Mouse (Mus musculus): ENCODE measurements around the gene Mier2.

Gene Mier2

DNA sequence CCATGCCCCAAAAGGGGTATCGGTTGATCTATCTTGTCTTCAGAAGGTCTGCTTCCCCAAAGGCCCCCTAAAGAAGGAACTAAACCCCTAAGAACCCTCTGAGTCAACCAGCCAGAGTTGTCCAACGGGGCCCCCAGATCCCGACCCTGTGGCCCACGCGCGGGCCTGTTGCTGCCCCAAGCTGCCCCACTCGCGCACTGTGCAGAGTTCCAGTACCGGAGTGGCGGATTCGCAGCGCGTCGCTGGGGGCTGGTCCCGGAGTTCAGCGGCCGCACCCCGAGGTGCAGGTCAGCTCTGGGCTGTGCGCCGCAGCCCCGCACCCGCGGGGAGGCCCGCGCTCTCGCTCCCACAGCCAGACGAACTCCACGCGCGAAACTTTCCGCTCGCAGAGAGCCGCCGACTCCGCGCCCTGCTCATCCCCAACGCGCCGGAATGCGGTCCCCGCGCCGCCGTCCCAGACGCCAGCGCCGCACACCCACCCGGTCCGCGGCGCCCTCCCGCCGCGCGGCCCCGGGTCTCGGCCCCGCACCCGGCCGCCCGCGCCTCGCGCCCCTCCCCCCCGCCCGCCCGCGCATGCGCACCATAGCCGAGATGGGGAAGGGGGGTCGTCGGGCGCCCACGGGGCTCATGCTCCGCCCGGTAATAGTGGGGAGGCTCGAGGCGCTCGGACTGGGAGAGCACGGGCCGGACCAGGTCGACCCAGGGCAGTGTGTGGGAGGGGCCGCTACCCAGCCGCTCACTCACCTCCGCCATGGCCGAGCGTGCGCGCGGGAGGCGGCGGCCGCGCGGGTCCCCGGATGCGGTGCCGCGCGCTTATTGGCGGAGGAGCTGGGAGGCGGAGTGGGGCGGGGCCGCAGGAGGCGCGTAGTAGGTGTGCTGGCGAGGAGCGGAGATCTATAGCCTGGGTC, at the start of gene Mier2:
Gene Mier2, minus strand, starts transcription at position 870 of the 908 bp plus-strand sequence.
- DNase-seq (ENCODE audit: low spot score), result peak; percentile 72

DNA sequence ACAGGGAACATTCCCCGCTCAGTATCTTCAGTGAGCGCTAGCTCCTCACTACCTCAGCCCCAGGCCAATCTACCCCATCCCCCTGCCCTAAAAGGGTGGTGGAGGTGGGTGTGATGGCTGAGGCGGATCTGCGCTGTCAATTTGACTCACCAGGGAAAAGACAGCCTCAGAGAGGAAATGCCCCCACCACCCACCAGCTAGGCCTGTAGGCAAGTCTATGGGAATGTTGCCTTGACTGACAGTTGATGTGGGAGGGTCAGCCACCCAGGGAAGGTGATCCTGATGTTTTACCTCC, 42.9 kb upstream of the Mier2 start:
- DNase-seq (ENCODE audit: low spot score), result no peak

DNA sequence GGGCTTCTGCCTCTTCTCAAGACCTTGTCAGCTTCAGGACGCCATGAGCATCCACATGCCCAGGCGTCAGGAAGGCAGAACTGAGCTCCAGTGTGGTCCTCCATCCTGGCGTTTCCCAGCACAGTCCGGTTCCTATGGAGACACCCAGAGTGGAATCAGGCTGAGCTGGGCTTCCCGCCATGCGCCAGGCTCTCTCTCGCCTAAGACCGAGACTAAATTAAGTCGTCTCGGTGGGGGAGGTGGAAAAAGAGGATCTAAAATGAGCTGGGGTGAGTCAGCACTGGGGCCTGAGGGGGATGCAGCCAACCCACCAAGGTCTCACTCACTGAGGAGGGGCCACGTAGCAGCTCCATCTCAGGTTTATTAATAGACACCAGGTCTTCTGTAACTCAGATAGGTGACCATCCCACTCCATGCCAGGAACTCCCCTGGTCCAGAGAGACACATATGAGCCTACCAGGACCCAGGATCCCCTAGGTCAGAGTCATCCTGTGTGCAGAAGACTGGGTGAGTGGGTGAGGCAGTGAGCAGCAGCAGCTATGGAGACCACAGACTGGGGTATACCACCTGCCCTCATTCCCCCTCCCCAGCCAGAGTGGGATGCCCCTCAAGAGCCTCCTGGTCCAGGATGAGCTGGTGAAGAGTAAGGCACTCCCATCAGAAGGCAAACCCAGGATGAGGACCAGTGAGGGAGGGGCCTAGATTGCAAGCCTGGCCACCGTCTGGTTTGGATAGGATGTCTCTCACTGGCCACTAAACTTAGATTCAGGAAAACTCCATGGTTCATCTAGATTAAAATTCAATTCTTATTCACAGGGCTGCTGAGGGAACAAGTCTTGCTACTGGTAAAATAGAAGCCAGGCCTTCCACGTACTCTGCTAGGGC, 42.3 kb upstream of the Mier2 start:
- DNase-seq (ENCODE audit: low spot score), result no peak

DNA sequence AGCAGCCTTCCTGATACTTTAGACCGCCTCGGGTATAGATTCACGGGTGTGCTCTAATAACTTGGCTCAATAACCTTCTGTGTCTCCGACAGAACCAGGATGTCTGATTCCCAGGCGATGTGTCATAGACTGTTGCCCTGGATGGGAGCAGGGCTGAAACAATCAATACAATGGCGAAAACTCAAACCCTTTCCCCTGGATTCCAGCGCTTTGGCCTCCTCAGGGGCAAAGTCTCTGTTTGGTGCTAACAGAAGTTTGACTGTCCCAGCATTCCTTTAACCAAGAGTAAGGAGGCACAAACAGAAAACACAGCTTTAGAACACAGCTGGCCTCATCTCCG, 40.6 kb upstream of the Mier2 start:
- no peak for DNase-seq (ENCODE audit: low spot score)

DNA sequence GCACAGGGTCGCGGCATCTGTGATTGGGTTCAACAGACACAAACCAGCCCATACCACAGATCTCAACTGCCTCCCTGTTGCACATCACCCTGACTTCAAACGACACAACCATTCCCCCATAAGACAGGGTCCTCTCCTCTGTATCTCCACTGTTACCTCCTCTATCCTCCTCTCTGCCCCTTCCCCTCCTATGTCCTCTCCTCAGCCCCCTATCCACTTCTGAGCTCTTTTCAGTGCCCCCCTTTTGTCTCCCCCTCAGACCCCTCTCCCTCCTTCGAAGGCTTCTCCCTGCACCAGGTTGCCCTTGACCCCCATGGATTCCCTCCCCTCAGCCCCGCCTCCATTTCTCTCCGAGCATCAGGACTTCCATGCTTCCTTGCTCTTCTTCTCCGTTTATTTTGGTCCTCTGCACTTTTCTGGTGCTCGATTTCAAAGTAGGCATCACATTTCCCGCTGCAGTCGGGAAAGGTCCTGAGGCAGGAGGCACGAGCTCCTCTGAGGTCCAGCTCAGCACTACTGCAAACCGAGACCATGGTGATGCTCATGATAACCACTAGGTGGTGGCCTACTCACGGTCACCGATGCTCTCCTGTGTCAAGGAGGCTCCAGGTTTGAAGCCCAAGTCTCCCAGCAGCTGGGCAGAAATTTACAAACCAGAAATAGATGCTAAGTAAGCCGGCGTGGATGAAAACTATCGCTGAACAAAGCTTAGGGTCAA, 40.0 kb upstream of the Mier2 start:
- peak; percentile 37 for DNase-seq (ENCODE audit: low spot score)

DNA sequence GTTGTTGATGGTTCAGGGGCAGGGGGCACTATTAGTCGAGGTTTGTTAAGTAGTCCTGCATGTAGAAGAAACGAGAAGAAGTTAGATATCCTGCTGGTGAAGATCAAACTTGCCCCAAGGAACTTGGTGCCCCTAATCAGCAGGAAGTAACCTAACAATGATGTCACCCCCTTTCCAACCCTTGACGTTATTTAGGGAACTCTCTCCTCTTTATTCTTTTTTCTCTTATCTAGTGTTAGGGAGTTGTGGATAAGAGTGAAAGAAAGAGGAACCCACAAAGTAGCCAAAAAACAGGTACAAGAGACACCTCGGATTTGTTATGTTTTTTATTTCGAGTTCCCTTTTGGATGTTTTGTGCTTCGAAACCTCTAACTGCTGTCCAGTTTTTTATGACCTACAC, 39.1 kb upstream of the Mier2 start:
- no peak for DNase-seq (ENCODE audit: low spot score)

DNA sequence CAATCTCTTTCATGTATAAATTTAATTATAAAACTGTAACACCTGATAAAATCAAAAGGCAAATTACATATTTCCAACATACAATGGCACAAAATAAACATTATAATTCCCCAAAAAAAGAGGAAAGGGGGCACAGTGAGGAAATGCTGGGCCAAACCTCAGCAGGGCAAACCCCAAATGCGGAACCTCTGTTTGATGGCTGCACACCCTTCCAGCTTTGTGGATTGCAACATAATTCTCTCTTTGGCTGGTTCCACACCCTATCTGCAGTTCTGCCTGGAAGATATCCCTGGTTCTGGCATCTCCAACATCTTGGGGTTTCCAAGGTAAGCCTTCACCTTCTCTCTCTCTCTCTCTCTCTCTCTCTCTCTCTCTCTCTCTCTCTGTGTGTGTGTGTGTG, 35.7 kb upstream of the Mier2 start:
- DNase-seq (ENCODE audit: low spot score), result no peak

DNA sequence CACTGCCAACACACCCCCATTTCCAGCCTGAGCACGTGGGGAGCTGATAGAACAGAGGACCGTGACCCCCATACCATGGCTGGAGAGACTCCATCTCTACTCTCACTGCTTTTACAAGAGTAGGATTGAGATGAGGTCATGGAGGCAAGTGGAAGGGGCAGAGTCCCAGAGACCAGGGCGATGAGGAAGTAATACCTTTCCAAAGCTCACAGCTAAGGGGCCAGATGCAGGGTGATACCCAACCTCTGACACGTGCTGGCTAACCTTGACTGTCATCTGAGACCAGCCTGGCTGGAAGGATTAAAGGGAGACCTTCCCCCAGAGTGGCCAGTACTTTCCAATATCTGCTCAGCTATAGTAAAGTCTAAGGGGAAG, 32.7 kb upstream of the Mier2 start:
- no peak for DNase-seq (ENCODE audit: low spot score)

DNA sequence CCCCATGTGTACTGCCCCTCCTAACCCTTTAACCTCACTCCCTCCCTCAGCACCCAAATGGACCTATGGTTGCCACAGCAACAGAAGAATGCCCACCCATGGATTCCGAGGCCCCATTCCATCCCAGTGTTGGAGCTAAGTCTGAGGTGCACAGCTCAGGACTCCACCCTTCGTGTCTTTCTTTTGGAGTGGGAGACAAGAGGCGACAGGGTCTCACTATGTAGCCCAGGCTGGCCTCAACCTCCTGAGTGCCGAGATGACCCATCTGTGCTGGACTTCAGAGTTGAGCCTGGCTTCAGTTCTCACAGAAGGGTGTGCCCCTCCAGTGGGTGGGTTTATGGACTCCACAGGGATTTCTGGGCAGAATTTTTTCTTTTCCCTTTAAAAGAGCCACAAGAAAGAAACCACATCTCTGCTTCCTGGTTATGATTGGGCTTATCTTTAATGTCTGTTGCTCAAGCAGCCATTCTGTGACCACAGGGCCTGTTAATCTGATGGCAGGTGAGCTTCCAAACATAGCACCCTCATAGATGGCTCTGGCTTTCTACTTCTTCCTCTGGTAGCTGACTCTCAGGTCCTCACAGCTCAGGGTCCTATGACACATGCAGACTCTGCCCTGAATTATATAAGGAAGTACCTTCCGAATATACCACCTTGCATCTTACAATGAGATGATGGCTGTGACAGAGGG, 32.2 kb upstream of the Mier2 start, which contains the start of gene Theg:
Gene Theg, minus strand, starts transcription at position 271 of the 691 bp plus-strand sequence.
- DNase-seq (ENCODE audit: low spot score), result no peak

DNA sequence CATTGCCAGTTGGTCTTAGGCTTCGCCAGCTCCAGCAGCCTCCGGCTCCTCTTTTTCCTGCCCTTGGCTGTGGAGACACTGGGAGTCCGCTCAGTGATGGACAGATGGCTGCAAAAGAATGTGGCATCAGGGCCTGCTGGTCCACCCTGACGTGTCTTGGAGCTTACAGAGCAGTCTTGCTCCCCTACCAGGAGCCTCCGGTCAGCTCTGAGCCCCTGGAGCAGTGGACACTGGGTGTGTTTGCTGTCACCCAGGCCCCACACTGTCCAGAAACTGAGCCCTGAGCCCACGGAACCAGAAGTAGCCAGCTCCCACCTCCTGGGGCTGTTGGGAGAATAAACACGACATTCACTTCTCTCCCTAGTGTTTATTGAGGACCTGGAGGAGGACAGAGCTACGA, 31.2 kb upstream of the Mier2 start:
- DNase-seq (ENCODE audit: low spot score), result no peak

DNA sequence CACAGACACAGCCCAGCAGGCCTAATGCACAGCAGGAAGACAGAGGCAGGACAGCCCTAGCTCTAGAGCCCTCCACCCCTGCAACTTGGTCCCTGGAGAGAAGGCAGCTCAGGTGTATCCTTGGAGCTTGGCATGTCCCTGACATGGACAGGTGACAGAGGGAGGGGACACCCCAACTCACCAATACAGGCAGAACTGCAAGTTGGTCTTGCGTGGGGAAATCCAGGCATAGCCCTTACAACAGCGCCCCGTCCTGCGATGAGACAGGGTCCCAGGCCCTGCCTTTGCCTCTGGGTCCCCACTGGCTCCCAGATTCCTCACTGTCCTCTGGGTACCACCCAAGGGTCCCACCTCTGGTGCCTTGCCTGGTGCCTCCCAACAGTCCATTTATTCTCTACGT, 30.7 kb upstream of the Mier2 start:
- no peak for DNase-seq (ENCODE audit: low spot score)

DNA sequence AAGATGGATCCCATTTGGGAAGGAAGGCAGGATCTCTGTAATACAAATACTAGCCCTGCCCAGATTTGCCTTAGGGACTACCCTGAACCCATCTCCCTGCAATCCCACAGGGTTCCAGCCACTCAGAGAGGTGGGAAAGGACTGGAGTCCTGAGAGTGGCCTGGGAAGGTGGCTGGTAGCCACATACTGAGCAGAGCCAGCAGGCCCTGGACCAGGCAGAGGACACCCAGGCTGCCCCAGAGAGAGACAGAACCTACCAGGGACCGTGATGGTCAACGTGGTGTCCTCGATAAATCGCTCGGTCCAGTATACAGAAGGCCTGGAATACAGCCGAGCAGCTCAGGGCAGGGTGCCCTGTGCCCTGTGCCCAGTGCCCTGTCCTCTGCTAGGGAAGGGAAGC, 30.1 kb upstream of the Mier2 start:
- no peak for DNase-seq (ENCODE audit: low spot score)

DNA sequence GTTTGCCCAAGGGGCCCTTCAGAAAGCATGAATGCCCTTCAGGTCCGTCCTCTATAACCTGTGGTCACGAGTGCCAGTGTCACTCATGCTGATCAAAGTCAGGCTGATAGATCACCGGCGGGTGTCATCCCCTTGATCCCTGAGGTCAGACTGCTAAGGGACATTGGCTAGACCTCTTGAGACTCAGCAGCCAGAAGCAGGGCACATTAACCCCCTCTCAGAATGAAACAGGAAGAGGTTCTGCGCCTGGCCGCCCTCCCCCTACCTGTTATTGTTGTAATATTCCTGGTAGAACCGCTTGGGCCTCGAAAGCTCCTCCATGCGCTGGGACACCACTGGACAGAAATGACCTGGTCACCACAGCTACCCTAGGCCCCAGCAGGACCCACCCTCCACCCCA, 29.4 kb upstream of the Mier2 start:
- no peak for DNase-seq (ENCODE audit: low spot score)

DNA sequence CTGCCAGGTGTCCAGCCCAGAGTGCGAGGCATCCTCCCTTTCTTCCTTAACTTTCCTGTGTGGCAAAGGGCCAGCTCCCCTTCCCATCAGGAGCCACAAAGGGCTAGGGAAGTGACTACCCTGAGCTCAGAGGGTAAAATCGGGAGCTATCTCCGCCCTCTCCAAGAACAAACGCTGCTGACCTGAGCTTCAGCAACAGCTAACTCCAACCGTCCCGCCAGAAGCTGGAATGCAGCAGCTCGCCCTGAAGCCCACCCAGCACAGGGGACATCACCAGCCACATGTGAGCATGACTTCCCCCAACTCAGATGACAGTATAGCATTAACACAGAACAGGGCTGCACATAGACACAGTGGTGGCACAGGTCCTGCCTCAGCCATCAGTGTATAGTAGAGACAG, 29.0 kb upstream of the Mier2 start:
- no peak for DNase-seq (ENCODE audit: low spot score)

DNA sequence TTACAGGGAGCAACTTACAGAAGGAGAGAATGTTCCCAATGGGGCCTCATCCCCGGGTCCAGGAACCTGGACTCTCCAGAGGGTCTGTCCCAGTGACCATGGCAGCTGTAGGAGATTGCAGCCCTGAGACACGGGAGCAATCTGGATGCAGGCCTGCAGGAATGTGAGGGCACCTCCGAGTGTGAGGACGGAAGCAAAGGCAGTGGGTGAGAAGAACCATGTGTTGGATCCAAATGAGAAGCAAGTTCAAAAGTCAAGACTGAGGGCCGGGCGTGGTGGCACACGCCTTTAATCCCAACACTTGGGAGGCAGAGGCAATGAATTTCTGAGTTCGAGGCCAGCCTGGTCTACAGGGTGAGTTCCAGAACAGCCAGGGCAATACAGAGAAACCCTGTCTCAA, 26.5 kb upstream of the Mier2 start:
- no peak for DNase-seq (ENCODE audit: low spot score)

DNA sequence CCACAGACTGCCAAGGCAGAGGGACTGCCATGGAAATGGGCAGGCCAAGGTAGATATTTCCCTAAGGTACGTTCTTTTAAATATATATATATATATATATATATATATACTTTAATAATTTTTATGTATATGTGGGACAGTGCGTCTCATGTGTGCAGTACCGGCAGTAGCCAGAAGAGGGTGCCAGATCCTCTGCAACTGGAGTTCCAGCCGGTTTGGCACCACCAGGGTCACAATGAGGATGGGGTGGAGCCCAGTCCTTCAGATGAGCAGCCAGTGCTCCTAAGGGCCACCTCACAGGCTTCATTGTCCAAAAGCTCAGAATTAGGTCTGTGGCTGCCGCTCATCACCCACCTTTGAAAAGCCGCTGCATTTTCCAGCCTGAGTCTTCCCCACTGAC, 25.8 kb upstream of the Mier2 start:
- peak; percentile 27 for DNase-seq (ENCODE audit: low spot score)

DNA sequence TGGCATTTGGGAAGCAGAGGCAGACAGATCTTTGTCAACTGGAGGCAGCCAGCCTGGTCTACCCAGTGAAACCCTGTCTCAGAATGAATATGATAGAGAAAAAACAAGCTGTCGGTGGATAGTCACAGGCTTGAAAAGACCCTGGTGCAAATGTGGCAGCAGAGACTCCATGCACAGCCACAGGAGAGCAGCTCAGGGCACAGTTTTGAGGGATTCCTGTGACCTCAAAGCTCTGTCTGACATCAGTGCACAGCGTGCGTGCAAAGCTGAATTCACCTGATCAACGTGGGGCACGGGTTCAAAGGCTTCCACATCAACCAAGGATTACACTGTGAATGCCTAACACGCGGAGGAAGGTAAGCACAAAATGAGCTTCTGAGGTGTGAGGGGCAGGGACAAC, 25.4 kb upstream of the Mier2 start:
- no peak for DNase-seq (ENCODE audit: low spot score)

DNA sequence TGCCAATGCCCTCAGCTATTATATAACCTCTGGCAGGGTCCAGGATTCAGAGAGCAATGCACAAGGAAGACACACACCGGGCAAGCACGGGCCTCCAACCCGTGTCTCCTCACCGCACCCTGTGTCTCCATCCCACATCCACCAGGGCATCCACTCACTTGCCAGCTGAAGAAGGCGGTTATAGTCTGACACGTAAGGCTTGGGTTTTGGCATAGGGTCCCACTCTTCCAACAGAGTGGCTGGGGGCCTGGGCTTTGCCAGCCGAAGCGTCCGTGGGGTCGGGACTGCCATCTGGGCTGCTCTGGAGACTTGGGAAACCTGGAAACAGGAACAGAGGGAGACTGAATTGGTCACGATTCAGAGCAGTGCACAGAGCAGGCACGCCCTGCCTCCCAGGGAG, 24.8 kb upstream of the Mier2 start:
- no peak for DNase-seq (ENCODE audit: low spot score)

DNA sequence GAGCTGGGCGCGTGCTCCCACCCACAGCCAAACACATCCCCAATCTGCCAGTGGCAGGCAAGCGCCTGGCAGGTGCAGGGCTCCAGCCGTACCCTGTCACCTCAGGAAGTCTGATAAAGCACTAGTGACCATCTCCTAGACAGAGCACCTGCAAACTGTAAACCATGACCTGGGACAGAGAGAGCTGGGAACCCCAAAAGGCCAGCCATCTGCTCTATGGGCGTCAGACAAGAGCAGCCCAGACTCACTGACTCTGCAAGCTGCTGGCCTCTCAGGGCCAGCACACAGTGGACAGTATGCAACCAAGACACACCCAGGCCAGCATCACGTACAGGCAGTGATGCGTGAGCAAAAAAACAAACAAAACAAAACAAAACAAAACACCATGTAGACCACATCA, 23.9 kb upstream of the Mier2 start:
- no peak for DNase-seq (ENCODE audit: low spot score)

DNA sequence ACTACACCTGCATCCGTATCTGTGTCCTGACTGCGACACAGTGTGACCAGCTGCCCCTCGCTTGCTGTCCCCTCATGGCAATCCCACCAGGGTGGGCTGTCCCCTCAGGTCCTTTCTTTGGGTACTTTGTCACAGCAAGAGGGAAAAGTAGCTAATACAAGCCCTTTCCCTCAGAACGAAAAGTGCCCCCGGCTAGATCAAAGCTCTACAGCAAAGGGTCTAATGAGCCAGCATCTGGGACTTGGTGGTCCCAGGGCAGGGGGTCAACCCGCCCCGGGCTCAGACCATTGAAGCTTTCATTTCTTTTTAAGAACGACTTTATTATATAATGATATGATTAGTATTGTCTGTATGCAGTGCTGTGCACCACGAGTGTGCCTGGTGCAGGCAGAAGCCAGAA, 23.3 kb upstream of the Mier2 start:
- no peak for DNase-seq (ENCODE audit: low spot score)

DNA sequence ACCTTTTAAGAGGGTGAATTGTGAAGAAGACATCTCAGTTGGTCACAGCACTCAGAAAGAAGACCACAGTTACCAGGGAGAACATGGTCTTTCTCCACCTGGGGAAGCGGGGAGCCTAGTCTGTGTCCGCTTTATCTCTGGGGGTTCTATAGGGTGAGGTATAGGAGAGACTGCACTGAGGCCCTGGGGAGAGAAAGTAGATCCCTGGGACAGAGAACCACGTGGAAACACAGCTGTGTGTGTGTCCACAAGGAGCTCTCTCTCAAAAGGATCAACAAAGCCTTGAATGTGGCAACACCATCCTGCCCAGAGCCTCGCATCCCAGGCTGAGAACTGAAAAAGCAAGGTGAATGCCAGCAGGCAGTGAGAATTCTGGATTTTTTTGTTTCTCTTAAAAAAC, 22.4 kb upstream of the Mier2 start:
- DNase-seq (ENCODE audit: low spot score), result no peak

DNA sequence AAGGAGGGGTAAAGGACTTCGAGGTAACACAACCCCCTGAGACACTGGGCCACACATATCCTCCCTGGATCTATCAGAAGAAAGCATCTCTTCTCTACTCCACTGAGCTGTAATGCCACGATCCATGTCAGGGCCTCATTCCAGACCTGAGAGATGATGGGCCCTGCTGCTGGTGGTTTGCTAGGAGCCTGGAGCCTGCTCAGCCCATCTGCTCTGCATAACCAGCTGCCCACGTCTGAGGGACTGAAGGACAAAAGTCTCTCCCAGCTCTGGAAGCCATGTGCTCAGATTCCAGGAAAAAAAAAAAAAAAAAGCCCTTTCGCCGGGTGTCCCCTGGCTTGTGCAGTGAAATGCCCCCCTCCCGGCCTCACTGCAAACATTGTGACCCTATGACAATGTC, 20.8 kb upstream of the Mier2 start:
- DNase-seq (ENCODE audit: low spot score), result no peak
